Mouse (Mus musculus): ENCODE results near the gene Zbtb32.

DNA sequence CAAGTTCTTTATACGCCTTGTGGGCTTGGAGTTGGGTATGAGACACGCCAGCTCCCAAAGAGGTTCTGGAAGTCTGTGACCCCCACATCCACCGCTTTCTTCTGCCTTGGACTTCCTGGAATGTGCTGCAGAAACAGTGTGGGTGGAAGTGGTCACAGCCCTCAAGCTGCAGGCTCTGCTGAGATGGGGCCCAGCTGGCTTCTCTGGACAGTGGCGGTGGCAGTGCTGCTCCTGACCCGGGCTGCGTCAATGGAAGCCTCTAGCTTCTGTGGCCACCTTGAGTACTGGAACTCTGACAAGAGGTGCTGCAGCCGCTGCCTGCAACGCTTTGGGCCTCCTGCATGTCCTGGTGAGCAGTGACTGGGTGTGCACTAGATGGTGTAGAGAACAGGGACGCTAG lies 32.7 kb downstream of the Zbtb32 start:
- no peak for TF ChIP-seq CTCF (IDR thresholded peaks at IDR 0.05; ENCODE audit: low read depth, low read length)
- TF ChIP-seq POLR2A (IDR thresholded peaks at IDR 0.05; ENCODE audit: insufficient read depth, low read length) = no peak

All from ES-Bruce4 (cell line).